Mouse (Mus musculus): Measurements from ENCODE around the gene Olfr889.
"Not testable (repeated sequence)": the region's sequence is repeated elsewhere in the genome, so short reads cannot be mapped to it uniquely, and the experiment has no call there.

Olfr889 gene

DNA sequence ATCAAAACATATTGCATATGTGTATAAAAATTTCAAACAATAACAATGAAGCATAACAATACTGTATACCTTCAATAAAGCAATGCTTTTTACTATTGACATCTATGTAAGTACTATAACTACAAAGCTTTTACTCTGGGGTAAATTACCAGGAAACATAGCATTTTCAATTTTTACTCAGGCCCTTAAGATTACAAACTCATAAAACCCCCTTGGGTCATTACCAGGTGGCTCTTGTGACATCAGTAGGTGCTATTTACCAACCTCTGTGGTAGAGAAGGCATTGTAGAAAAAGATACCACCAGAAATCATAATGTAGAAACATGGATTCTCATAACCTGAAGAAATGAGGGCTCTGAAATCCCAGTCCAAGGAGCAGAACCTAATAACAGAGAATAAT, at the start of gene Olfr889:
TSS of gene Olfr889 (plus strand) at position 301 of the 400 bp plus-strand sequence.
- DNase-seq (ENCODE audit: low spot score in 2 of 2), result no peak

DNA sequence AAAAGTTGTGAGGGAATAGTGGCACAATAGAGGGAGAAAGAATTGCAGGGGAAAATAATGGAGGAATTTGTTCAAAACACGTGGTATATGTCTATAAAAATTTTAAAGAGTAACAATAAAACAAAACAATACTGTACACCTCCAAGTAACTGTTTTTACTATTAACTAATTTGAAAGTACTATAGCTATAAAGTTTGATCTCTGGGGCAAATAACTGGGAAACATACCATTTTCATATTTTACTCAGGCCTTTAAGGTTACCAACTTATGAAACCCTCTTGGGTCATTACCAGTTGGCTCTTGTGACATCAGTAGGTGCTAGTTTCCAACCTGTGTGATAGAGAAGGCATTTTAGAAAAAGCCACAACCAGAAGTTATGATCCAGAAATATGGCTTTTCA, 31.2 kb upstream of the Olfr889 start, which contains the start of gene Olfr887:
TSS of gene Olfr887 (plus strand) at position 301 of the 400 bp plus-strand sequence.
- DNase-seq (ENCODE audit: low spot score in 2 of 2), result no peak

DNA sequence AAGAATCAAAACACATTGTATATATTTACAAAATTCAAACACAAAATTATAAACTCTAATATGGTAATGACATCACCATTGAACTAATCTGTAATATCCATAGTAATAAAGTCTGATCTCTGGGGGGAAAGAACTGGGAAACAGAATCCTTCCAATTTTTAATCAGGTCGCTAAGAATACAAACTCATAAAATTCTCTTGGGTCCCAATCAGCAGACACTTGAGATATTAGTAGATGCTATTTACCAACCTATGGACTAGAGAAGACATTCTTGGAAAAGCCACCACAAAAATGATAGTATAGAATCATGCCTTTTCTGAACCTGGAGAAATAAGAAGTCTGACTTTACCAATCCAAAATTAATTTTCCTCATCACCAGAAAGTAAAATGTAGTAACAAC, 7.2 kb upstream of the Olfr889 start, which contains the start of gene Olfr888:
TSS of gene Olfr888 (plus strand) at position 301 of the 400 bp plus-strand sequence.
- no peak for DNase-seq (ENCODE audit: low spot score in 2 of 2)

DNA sequence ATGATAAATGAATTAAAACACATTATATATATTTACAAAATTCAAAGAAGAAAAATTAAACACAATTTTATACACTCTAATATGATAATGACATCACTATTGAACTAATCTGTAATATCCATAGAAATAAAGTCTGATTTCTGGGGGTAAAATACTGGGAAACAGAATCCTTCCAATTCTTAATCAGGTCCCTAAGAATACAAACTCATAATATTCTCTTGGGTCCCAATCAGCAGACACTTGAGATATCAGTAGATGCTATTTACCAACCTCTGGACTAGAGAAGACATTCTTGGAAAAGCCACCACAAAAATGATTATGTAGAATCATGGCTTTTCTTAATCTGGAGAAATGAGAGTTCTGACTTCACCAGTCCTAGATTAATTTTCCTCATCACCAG, 27.2 kb downstream of the Olfr889 start, which contains the start of gene Olfr890:
TSS of gene Olfr890 (plus strand) at position 301 of the 400 bp plus-strand sequence.
- DNase-seq (ENCODE audit: low spot score in 2 of 2), result no peak

DNA sequence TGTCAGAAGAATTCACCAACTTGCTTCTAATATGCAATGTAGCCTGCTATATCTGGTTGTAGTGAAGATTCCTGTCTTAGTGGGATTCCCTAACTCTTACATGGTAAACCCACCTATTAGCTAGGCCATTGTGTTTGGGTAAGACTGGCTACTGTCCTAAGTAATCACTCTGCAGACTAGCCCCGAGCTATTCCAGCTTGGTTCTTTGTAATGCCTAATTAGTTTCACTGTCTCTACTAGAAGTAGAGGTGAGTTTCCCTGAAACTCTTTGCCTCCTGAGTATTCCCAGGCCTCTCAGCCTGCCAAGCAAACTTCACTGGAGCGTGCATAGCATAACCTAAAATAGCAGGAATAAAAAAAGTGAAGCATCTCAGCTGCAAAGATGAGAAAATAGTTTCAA, 53.3 kb downstream of the Olfr889 start:
- DNase-seq (ENCODE audit: low spot score in 2 of 2), result not testable (repeated sequence)
